Mouse (Mus musculus) thymus, postnatal 14 days (tissue): ENCODE results near the gene 9130008F23Rik.

ENCODE experiments used
- DNase-seq: peaks from one replicate; pipeline ENCODE4 v3.0.0; 2021

Gene 9130008F23Rik

DNA sequence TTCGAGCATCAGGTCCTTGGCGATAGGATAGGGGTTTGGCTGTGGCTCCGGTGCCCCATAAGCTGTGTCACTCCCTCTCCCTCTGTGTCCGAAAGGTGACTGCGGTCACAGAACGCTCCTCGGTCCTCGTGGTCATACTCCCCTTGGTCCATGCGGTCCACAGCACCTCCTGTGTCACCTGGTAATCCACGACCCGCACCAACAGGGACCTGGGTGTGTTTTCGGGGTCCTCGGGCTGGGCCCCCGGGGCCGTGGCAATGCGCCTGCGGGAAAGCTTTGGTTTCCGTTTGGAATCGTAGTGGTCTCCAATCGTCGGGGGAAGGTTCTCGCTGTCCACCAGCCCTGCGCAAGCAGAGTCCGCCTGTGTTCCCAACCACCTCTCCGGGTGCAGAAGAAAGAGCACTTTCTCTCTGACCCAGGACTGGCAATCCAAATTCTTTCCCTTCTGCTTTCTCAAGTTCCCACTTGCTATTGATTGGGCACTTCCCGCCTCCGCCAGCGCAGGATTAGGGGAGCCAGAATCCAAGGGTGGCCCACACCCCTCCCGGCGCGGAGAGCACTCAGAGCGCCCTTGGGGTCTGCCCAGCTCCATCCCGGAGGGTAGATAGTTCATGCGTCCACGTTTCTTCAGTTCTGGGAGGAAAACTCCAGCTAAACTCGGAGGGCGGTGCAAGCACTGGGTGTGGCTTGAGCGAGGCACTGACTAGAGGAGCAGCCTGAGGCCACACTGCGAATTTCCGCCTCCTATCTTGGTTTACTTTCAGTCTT lies at the start of gene 9130008F23Rik:
9130008F23Rik (minus strand) TSS at position 636 of the 768 bp plus-strand sequence.
- no peak for DNase-seq

DNA sequence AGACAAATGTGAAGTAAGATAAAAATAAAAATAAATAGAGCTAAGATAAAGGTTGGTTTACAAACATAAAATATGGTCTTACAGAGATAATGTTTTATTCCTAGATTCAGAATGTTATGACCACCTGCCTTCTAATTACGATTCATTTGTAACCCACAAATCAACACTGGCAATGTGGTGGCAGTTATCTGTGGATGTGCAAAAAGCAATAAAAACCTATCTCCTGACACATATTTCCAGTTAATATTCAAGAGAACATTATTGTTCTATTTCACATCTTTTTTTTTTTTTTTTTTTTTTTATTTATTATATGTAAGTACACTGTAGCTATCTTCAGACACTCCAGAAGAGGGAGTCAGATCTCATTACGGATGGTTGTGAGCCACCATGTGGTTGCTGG lies 35.1 kb upstream of the 9130008F23Rik start:
- no peak for DNase-seq

DNA sequence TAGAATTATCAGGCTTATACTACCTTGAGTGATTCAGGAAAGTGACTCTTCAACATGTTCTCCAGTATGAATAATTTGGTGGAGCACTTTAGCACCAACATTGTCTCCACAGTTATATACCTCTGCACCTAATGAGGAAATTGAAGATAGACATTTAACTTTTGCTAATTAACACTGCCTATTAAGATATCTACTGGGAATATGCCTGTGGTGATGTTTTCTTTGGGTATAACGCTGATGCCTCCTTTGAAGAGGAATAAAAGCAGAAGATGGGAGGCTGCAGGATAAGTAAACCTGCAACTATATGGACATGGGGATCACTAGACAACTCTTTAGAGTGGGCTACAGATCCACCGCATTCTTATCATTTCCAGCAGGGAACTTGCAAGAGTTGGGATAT lies 33.9 kb upstream of the 9130008F23Rik start, which contains the start of gene Glyatl3:
Glyatl3 (minus strand) TSS at position 101 of the 400 bp plus-strand sequence.
- no peak for DNase-seq

DNA sequence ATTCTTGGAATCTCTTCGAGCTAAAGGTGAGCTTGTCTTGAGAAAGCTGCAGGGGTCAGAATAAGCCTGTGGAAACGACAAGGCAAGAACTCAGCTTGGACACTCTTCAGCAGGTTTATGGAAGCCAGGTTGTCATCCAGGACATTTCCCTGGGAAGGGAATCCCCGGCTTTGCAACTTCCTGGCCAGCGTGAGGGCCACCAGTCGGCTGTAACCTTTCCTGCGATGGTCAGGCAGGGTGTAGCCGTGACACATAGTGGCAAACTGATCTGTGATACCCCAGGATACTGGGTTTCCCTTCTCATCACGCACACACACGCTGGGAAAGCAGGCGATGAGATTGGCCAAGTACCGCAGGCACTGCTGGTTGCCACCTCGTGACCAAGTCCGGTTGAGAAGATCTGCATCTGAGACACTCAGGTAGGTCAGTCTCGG lies 24.4 kb upstream of the 9130008F23Rik start:
- DNase-seq, result no peak

DNA sequence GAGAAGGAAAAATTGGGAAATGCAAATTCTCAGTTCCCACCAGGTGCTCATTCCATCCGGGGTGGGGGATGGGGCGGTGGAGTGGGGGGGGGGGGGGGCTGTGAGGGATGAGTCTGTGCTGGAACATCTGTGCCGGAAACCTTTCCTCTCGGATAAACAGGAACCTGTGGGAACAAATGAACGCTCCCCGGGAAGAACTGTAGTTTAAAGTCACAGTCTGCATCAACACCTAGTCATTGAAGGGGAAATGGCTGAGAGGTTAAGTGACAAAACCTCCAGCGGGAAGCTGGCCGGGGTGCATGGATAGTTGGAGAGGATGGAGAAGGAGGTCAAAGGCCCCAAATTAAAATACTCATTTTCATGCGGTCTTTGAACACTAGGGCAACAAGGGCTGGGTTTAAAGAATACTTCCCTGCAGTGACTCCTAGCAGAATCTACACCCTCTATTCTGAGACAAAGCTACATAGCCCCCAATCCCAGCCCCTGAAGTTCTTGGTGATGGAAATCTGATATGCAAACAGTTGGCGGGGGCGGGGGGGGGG lies 23.8 kb upstream of the 9130008F23Rik start:
- no peak for DNase-seq

DNA sequence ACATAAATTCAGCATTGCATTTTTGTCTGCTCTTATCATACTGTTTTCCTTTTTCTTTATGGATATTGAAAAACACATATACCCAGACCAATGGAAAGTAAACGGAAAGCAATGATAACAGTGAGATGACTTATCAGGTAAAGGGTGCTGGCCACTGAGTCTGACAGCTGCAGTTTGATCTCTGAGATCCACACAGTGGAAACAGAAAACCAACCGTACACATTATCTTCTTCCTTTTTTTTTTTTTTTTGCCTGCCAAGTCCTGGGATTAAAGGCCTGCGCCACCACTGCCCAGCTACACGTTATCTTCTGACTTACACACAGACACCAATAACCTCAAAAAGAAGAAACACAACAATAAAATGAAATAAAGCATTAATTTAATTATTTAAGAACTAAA lies 23.0 kb upstream of the 9130008F23Rik start:
- no peak for DNase-seq

DNA sequence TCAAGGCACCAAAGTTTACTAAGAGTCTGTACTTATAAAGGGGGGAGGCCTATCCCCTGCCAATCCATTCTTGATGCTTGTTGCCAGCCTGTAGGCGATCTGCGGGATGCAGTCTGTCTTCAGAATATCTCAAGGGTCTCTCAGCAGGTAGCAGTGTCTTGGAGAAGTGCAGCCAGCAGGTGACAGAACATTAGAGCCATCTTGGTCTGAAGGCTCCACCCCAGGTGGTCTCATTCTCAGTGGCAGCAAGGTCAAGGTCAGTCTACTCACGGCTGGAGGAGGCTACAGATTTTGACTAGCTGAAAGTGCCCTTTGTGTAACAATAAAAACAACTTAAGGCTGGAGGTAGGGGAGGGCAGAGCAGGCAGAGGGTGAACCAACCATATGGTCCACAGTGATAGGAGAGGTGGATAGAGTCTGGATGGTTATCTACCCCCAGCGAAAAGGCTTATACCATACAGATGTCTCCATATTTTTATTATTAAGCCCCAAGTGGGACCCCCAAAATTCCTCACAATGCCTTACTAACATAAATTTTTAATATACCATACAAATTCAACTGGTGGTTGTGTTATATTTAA lies 19.5 kb upstream of the 9130008F23Rik start:
- DNase-seq, result no peak

DNA sequence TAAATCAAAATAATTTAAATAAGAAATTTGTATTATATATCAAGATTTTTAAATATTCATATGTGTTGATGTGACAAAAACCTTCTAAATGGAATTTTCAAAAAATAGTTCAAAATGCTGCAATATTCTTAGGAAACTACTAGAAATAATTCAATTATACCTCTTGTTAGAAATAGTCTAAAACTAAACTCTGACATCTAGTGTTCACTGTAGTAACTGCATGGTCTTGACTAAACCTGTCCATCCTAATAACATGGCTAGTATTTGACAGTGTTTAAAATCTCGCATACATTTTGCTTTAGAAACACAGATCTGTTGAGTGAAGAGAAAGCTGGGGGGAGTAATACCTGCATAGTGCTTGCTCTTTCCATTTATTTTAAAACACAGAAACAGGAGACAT lies 16.5 kb upstream of the 9130008F23Rik start:
- no peak for DNase-seq

DNA sequence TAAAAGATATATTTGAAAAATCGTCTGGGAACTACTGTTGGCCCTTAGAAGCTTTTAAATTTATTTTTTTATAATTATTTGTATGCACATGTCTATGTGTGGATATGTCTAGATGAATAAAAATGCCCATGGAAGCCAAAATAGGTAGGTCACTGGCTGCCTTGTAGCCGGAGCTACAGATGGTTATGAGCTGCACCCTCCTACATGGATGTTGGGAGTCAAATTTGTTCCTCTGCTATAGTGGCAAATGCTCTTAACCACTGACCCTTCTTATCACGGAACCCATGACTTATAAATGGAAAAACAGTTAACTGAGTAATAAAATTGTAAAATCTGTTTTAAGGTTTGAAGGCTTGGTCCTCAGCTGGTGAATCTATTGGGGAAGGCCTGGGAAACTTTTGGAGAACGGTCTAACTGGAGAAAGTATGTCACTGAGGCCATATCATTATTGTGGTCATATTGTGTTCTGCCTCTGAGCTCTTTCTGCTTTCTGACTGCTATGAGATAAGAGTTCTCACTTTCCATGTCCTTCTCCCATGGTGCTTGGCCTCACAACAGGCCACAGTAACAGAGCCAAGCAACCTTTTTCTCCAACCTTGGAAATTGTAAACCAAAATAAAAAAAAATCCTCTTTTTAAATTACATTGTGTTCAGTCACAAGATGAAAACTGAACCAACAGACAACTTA lies 7.6 kb upstream of the 9130008F23Rik start:
- DNase-seq, result no peak

DNA sequence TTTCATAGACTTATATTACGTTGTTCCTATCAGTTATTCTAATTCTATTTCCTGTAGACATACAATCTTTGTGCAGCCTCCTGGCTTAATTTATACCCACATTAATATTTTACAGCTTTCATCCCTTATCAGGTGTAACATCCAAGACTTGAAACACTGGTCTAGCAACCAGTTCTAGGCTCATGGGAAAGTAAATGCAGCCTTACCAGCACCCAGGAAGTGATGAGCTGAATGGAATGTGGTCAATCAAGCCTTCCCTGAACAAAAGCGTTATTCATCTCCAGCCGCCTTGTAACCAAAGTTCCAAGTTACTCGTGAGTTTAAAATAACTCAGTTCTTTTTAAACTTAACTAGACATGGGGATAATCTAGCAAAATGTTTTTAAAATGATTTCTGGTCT lies 4.8 kb upstream of the 9130008F23Rik start:
- DNase-seq, result no peak

DNA sequence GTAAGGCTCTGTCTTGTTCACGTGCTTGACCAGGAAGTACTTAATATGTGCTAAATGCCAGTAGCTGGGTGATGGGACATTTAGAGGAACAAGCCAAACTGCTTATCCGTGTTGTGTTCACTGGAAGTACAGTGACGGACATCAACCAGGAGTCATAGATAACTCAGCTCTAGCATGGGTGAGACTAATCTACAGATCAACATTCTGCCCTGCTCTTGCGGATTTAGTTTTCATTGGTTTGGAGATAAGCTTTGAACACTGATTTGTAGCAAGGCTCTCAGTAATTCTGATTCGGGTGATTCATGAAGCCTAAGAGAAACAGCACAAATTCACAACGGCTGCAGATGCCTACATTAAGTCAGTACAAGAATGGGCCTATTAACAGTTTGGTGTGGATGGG lies 1.8 kb upstream of the 9130008F23Rik start:
- DNase-seq, result no peak

DNA sequence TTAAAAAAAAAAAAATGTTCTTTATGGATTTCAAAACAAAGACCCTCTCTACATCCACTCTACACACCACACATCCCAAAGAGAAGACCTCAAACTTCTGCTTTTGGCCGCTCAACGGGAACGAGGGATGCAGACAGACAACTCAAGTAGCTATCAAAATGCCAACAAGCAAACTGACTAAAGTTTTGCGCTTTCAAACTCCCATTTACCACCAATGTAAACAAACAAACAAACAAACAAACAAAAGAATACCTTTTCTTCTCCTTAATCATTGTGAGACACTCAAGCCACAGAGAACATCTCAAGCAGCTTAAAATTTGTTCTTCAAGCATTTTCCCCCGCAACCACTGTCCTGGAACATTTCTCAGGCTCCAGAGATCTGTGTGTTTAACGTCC lies 833 bp downstream of the 9130008F23Rik start:
- DNase-seq, result no peak

DNA sequence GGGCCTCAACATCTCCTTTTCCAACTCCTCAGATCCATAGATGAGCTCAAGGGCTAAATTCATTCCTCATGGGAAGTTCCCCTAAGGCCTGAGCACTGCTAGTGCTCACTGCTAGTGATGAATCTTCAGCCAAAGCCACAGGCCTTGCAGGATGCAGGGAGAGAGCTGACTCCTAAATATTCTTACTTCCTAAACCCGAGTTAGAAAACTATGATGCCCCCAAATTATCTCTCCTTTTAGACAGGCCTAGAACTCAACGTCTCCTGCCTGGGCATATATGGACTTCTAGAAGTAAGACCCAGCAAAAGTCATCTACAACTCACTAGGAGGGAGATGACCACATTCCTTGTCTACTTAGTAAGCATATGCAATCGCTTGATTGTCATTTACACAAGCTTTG lies 2.6 kb downstream of the 9130008F23Rik start:
- DNase-seq, result no peak

DNA sequence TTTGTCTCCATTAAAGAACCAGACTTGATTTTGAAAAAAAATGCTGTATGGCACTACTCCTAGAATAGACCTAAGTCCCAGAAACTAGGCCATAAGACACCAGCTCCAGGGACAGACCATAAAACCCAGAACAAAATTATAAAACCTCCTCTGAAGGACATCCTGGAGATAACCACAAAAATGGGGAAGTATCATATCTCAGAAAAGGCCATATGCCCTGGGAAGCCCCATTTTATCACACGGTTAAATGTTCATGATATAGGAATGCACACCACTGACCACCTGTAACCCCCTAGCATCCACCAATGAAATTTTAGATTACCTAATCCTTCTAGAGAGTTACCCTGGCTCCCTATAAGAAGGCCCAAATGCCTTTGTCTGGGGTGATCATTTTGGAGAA lies 4.8 kb downstream of the 9130008F23Rik start:
- DNase-seq, result no peak

DNA sequence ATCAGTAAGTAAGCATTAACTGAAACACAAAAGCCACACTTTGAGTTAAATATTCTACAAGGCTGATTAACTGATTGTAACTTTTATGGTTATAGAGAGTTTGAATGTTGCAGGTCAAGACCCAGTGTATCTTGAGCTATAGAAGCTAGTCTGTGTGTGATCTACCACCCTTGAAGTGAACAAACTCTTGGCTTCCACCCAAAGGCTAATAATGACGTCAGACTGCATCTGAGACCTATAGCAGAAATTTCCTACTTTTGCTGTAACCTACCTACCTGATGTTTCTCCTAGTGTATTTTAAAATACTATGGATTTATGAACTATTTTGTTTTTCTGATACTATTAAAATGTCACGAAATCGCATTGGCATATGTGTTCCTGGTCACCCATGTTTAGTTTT lies 5.7 kb downstream of the 9130008F23Rik start:
- DNase-seq, result no peak

DNA sequence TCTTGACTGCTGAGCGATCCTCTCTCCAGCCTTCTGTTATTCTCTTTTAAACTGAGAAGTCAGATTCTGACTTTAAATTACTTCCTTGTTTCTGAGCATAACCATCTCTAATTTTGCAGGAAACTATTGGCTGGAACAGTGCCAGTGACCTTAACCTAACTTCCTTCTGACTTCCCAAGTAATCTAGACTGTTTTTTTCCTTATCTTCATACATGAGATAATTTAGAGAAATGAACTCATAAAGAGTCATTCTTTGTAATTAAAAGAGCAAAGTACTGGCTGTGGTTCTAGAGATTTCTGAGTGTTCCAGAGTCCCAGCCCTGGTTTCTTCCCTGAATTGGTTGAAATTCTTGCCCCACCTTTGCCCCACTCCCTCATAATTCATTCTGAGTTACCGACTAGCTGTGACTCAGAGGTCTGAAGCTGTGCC lies 6.8 kb downstream of the 9130008F23Rik start:
- DNase-seq, result no peak

DNA sequence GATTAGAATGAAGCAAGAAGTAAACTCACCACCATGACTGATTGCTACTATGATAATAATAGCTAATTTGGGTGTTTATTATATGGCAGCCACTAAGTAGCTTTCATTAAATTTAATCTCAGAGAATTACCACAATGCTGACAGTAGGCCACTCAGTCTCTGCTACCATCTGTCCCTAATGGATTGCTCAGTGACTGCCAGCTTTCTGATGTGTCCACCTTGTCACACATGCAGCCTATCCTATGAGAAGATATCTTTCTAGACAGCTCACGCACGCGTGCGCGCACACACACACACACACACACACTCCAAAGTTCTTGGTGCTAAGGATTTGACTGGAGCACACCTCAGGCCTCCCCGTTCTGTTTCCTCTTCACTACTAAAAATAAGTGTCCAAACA lies 7.7 kb downstream of the 9130008F23Rik start:
- DNase-seq, result no peak

DNA sequence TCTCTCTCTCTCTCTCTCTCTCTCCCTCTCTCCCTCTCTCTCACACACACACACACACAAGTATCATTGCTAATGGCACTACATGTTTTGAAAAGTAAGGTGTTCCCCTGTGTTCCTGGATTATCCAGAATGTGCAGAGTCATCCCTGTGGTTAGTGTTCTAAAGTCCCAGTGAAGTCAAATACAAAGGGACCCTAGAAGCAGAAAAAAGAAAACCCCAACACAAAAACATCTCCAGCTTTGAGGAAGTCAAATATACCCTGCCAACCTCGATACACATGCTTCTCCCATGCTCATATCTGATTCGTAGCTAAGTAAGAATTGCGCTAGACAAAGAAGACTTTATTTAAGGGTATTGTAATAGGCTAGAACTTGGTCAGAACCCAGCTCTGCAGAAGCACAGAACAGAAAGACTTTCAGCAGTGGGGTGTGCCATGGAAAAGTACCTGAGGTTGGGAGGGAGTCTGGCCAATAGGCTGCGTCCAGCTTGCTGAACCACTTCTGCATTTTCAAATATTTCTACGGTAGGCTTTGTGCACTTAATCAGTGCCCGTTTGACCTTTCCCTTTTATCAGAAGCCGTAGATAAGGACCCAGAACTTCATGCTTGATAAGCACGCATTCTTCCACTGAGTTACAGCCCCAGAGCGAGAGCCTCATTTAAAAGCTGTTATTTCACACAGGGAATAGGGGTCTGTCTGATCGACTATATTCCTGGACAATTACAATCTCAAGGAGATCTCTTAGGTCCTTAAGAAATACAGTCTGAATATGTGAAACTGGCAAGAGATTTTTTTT lies 11.2 kb downstream of the 9130008F23Rik start:
- DNase-seq, result no peak

DNA sequence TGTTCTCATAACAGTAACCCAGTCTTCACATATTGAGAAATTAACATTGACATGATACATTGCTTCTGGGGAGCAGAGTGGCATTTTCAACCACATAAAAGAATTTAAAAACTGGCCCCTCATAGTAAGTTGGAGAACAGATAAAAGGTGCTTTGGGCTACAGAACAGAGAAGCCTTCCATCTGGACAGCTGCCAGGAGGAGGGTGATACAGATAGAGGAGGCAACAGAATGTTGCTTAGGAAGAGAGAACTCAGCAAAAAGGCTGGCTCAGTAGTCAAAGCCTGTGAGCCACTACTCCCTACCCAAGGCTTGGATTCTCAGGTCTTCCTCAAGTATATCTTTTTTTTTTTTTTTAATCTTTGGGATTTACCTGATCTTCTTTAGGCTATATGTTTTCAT lies 25.3 kb downstream of the 9130008F23Rik start:
- no peak for DNase-seq

DNA sequence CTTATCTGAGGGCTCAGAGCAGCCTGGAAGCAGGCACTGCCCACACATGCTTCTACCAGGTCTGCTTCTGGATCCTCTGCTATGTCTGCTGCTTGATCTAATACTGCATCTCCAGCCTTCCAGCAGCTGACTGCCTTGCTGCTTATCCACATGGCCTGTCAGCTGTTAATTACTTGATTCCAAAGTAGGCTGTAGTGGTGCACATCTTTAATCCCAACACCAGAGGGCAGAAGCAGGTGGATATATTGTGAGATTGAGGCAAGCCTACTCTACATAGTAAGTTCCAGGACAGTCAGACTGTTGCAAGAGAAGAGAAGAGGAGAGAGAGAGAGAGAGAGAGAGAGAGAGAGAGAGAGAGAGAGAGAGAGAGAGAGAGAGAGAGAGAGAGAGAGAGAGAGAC lies 43.1 kb downstream of the 9130008F23Rik start:
- DNase-seq, result no peak

DNA sequence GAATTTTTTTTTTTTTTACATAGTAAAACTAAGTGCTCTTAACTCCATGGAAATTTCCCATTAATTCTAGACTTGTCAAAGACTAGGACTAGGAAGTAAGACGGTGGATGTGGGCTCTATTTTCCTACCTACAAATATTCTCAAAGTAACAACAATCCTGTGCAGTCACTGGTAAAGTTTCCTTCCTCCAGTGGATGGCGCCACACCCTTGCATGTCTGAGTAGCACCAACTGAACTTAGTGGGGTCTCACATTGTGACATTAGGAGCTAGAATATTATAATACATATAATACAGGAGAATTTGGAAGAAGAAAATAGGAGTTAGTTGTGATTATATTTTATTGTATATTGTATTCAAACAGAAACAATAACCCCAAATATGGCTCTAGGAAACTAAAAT lies 48.5 kb downstream of the 9130008F23Rik start:
- no peak for DNase-seq
